Comparison of ENCODE assay signal across 9 mouse cellular contexts in the genomic region with DNA sequence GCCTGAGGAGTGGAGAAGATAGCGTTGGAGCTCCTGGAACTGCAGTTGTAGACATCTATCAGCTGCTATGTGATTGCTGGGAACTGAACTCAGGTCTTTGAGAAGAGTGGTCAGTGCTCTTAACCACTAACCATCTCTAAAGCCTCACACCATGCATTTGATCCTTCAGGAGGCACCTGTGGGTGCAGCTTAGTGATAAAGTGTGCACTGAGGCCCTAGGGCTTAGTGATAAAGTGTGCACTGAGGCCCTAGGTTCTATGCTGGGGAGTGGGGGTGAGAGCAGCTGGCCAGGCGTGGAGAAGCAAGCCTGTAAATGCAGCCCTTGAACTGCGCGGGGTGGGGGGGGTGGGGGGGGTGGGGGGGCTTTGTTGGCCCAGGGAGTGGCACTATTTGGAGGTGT. TPM values are rescaled to one million over a fixed set of nuclear protein-coding genes. Genes with fewer than 3 reads are reported as not detected.
DNase-seq lines count a peak whose midpoint lies in the region; ATAC-seq and TF ChIP-seq lines count a peak whose summit lies in the region.
"Had no signal": no experiment of that assay in that cellular context is flagged by ENCODE, and none has a peak within 500 bp of the region (broad histone marks: within the 10 kb centered on the region; RNA-seq: fewer than 3 reads in every experiment).

No protein-coding gene starts in this region.

- H3K4me1 ChIP-seq in heart, embryonic 11.5 days (ENCODE audit: control insufficient read depth, insufficient read depth, low read length): peaks cover 36% of the 10 kb centered on the region
- H3K4me1 ChIP-seq in ES-Bruce4 (ENCODE audit: control insufficient read depth, insufficient read depth, low read length): peaks cover 4% of the 10 kb centered on the region
- peaks cover 87% of the 10 kb centered on the region for H3K4me1 ChIP-seq in liver, embryonic 15.5 days (replicated peaks)

- 0 out of 2 replicates have a peak, but pooled peaks cover under 1% of the 10 kb centered on the region for H3K36me3 ChIP-seq in heart, embryonic 11.5 days (ENCODE audit: control insufficient read depth, insufficient read depth, low read length)
- no peaks in the 10 kb centered on the region for H3K36me3 ChIP-seq in ES-Bruce4 (ENCODE audit: control insufficient read depth, insufficient read depth, low read length, poor library complexity, severe bottlenecking)
- peaks cover 13% of the 10 kb centered on the region; the same call in 1 of the 2 replicates for H3K36me3 ChIP-seq in liver, embryonic 15.5 days (replicated peaks)

- TF ChIP-seq POLR2A in ES-Bruce4 (IDR thresholded peaks at IDR 0.05; ENCODE audit: insufficient read depth, low read length): no peak

- H3K4me3 ChIP-seq in heart, embryonic 11.5 days (ENCODE audit: low read depth, low read length): no peak overlapping the region
- H3K4me3 ChIP-seq in ES-Bruce4 (ENCODE audit: low read depth, low read length): no peak overlapping the region
- peak overlapping the region; percentile 9 for H3K4me3 ChIP-seq in liver, embryonic 15.5 days (replicated peaks)
- H3K4me3 ChIP-seq: lung, embryonic 15.5 days had no signal

- no peaks in the 10 kb centered on the region for H3K27me3 ChIP-seq in heart, embryonic 11.5 days (ENCODE audit: control insufficient read depth, insufficient read depth, low read length)
- H3K27me3 ChIP-seq in ES-Bruce4 (ENCODE audit: control insufficient read depth, insufficient read depth, low read length, poor library complexity, severe bottlenecking): no peaks in the 10 kb centered on the region
- H3K27me3 ChIP-seq in liver, embryonic 15.5 days: no peaks in the 10 kb centered on the region
- H3K27me3 ChIP-seq: lung, embryonic 15.5 days had no signal

- no peak for TF ChIP-seq EP300 in ES-Bruce4 (IDR thresholded peaks at IDR 0.05; ENCODE audit: insufficient read depth, low read depth, low read length)

- TF ChIP-seq CTCF in ES-Bruce4 (IDR thresholded peaks at IDR 0.05; ENCODE audit: low read depth, low read length): no peak

- no peak for DNase-seq in heart, postnatal 4 days
- no peak for DNase-seq in ovary, postnatal 14 days (ENCODE audit: low spot score)
- no peak for DNase-seq in right cerebral cortex, postnatal 25 days
- DNase-seq in layer of hippocampus, adult 8-10 months (ENCODE audit: low spot score in 2 of 2): no peak

- peak overlapping the region; percentile 71 for H3K27ac ChIP-seq in heart, embryonic 11.5 days (ENCODE audit: low read depth, low read length)
- peak overlapping the region; percentile 62; the same call in 1 of the 2 replicates for H3K27ac ChIP-seq in ES-Bruce4 (ENCODE audit: insufficient read depth, low read length)
- H3K27ac ChIP-seq in liver, embryonic 15.5 days (replicated peaks): peak overlapping the region; percentile 89
- H3K27ac ChIP-seq: lung, embryonic 15.5 days had no signal

- no peaks in the 10 kb centered on the region for H3K9me3 ChIP-seq in heart, embryonic 11.5 days (replicated peaks; ENCODE audit: control insufficient read depth, low read length)
- no peaks in the 10 kb centered on the region for H3K9me3 ChIP-seq in ES-Bruce4 (replicated peaks; ENCODE audit: control insufficient read depth, insufficient read depth, low read length, poor library complexity, severe bottlenecking)
- H3K9me3 ChIP-seq in liver, embryonic 15.5 days (replicated peaks): no peaks in the 10 kb centered on the region
- H3K9me3 ChIP-seq: lung, embryonic 15.5 days had no signal

- WGBS in heart, embryonic 11.5 days (ENCODE audit: insufficient replicate concordance): 70% methylated on average over 3 of the region's 4 CpGs
- 22% methylated on average over 3 of the region's 4 CpGs for WGBS in liver, embryonic 15.5 days (ENCODE audit: insufficient replicate concordance)

- 0 out of 2 replicates have a peak, but pooled peaks have one; percentile 24 for ATAC-seq in heart, embryonic 11.5 days (replicated peaks; ENCODE audit: insufficient number of reproducible peaks, low FRiP score, low TSS enrichment)
- peak; percentile 56 for ATAC-seq in erythroid progenitor cell, adult 5-6 weeks (replicated peaks; ENCODE audit: low FRiP score, poor library complexity, severe bottlenecking)
- peak; percentile 92 for ATAC-seq in liver, embryonic 15.5 days (ENCODE audit: insufficient read depth)

- 0 out of 2 replicates have a peak overlapping the region, but pooled peaks have one; percentile 11 for H3K4me2 ChIP-seq in heart, embryonic 11.5 days
- peak overlapping the region; percentile 56 for H3K4me2 ChIP-seq in liver, embryonic 15.5 days
- H3K4me2 ChIP-seq: lung, embryonic 15.5 days had no signal

- H3K9ac ChIP-seq in heart, embryonic 11.5 days (ENCODE audit: low read depth, low read length): no peak overlapping the region
- H3K9ac ChIP-seq in ES-Bruce4 (ENCODE audit: low read depth, poor library complexity, severe bottlenecking): no peak overlapping the region
- H3K9ac ChIP-seq in liver, embryonic 15.5 days: peak overlapping the region; percentile 37
- H3K9ac ChIP-seq: lung, embryonic 15.5 days had no signal

RNA-seq across cellular contexts. Expression of a gene that starts 11.9 kb away (rescaled TPM):
- polyA plus RNA-seq in heart, embryonic 11.5 days (2014; fragmentation: Nextera tagmentation; extraction: Ambion mirVana): 41.2 and 41.6 TPM in 2 replicates
- 10 to 100 TPM; 54.7 to 60.0 TPM for total RNA-seq in heart, postnatal 4 days (2021)
- 22.3 and 24.8 TPM in 2 replicates for polyA plus RNA-seq in ES-Bruce4 (2011; ENCODE audit: insufficient read depth, insufficient read length, low read depth, missing spikeins)
- total RNA-seq in erythroid progenitor cell, adult 5-6 weeks (2015; ENCODE audit: low replicate concordance): 19.8 and 25.6 TPM in 2 replicates
- total RNA-seq in erythroid progenitor cell, adult 5-6 weeks (2017; ENCODE audit: low replicate concordance): 20.0 and 22.7 TPM in 2 replicates
- 15.3 and 16.0 TPM in 2 replicates for polyA plus RNA-seq in liver, embryonic 15.5 days (2015; fragmentation: Nextera tagmentation; extraction: Ambion mirVana)
- total RNA-seq in layer of hippocampus, adult 8-10 months (2022): 10 to 100 TPM; 33.8 to 45.7 (median 40.7) TPM

RNA-seq across cellular contexts. Expression of a gene that starts 27.6 kb away (rescaled TPM):
- polyA plus RNA-seq in heart, embryonic 11.5 days (2014; fragmentation: Nextera tagmentation; extraction: Ambion mirVana): 1.3 and 1.4 TPM in 2 replicates
- total RNA-seq in heart, postnatal 4 days (2021): 1 to 10 TPM; 6.7 to 8.1 TPM
- 3.3 and 5.1 TPM in 2 replicates for polyA plus RNA-seq in ES-Bruce4 (2011; ENCODE audit: insufficient read depth, insufficient read length, low read depth, missing spikeins)
- total RNA-seq in erythroid progenitor cell, adult 5-6 weeks (2015; ENCODE audit: low replicate concordance): not detected in 2 replicates
- total RNA-seq in erythroid progenitor cell, adult 5-6 weeks (2017; ENCODE audit: low replicate concordance): not detected in 2 replicates
- polyA plus RNA-seq in liver, embryonic 15.5 days (2015; fragmentation: Nextera tagmentation; extraction: Ambion mirVana): 0.50 TPM in 2 replicates
- total RNA-seq in layer of hippocampus, adult 8-10 months (2022): 1 to 10 TPM; 1.3 to 2.7 (median 1.8) TPM

RNA-seq across cellular contexts. Expression of a gene that starts 31.6 kb away (rescaled TPM):
- polyA plus RNA-seq in heart, embryonic 11.5 days (2014; fragmentation: Nextera tagmentation; extraction: Ambion mirVana): 61.9 and 102 TPM in 2 replicates
- total RNA-seq in heart, postnatal 4 days (2021): 100 to 1,000 TPM; 117 to 119 TPM
- 75.7 and 90.0 TPM in 2 replicates for polyA plus RNA-seq in ES-Bruce4 (2011; ENCODE audit: insufficient read depth, insufficient read length, low read depth, missing spikeins)
- total RNA-seq in erythroid progenitor cell, adult 5-6 weeks (2015; ENCODE audit: low replicate concordance): 34.0 and 58.7 TPM in 2 replicates
- 17.9 and 26.7 TPM in 2 replicates for total RNA-seq in erythroid progenitor cell, adult 5-6 weeks (2017; ENCODE audit: low replicate concordance)
- 41.2 and 42.4 TPM in 2 replicates for polyA plus RNA-seq in liver, embryonic 15.5 days (2015; fragmentation: Nextera tagmentation; extraction: Ambion mirVana)
- 10 to 100 TPM; 17.4 to 26.8 (median 19.5) TPM for total RNA-seq in layer of hippocampus, adult 8-10 months (2022)

RNA-seq across cellular contexts. Expression of a gene that starts 39.9 kb away (rescaled TPM):
- polyA plus RNA-seq in heart, embryonic 11.5 days (2014; fragmentation: Nextera tagmentation; extraction: Ambion mirVana): 0.34 TPM in 1 of 2 replicates, not detected in the other
- under 1 TPM in 1 of 2 experiments, not detected in 1; 0.26 TPM for total RNA-seq in heart, postnatal 4 days (2021)
- polyA plus RNA-seq in ES-Bruce4 (2011; ENCODE audit: insufficient read depth, insufficient read length, low read depth, missing spikeins): 5.7 and 6.1 TPM in 2 replicates
- total RNA-seq in erythroid progenitor cell, adult 5-6 weeks (2015; ENCODE audit: low replicate concordance): not detected in 2 replicates
- not detected in 2 replicates for total RNA-seq in erythroid progenitor cell, adult 5-6 weeks (2017; ENCODE audit: low replicate concordance)
- polyA plus RNA-seq in liver, embryonic 15.5 days (2015; fragmentation: Nextera tagmentation; extraction: Ambion mirVana): 0.05 TPM in 1 of 2 replicates, not detected in the other
- under 1 TPM in 1 of 4 experiments, not detected in 3; 0.28 TPM for total RNA-seq in layer of hippocampus, adult 8-10 months (2022)
- polyA plus RNA-seq: lung, embryonic 15.5 days had no signal

RNA-seq across cellular contexts. Expression of a gene that starts 42.4 kb away (rescaled TPM):
- polyA plus RNA-seq in heart, embryonic 11.5 days (2014; fragmentation: Nextera tagmentation; extraction: Ambion mirVana): 25.3 and 31.2 TPM in 2 replicates
- 10 to 100 TPM; 30.2 to 32.3 TPM for total RNA-seq in heart, postnatal 4 days (2021)
- polyA plus RNA-seq in ES-Bruce4 (2011; ENCODE audit: insufficient read depth, insufficient read length, low read depth, missing spikeins): 14.3 and 15.3 TPM in 2 replicates
- total RNA-seq in erythroid progenitor cell, adult 5-6 weeks (2015; ENCODE audit: low replicate concordance): 4.0 TPM in 1 of 2 replicates, not detected in the other
- not detected in 2 replicates for total RNA-seq in erythroid progenitor cell, adult 5-6 weeks (2017; ENCODE audit: low replicate concordance)
- 3.9 and 5.2 TPM in 2 replicates for polyA plus RNA-seq in liver, embryonic 15.5 days (2015; fragmentation: Nextera tagmentation; extraction: Ambion mirVana)
- total RNA-seq in layer of hippocampus, adult 8-10 months (2022): 10 to 100 TPM; 76.6 to 96.7 (median 85.4) TPM

Comparison
In these comparisons a context has a peak if more than half of its experiments do, and no peak if none do; other contexts are left out.
1. ATAC-seq: peak in every context shown above with its lines; median percentile 92 in liver, embryonic 15.5 days; 56 in erythroid progenitor cell, adult 5-6 weeks; 24 in heart, embryonic 11.5 days.